Mouse (Mus musculus): ENCODE results near the gene Fdps. TPM values are rescaled to one million over a fixed set of nuclear protein-coding genes. Genes with fewer than 3 reads are reported as not detected.

The Fdps gene
- polyA plus RNA-seq, 1 experiment = 384 TPM

DNA sequence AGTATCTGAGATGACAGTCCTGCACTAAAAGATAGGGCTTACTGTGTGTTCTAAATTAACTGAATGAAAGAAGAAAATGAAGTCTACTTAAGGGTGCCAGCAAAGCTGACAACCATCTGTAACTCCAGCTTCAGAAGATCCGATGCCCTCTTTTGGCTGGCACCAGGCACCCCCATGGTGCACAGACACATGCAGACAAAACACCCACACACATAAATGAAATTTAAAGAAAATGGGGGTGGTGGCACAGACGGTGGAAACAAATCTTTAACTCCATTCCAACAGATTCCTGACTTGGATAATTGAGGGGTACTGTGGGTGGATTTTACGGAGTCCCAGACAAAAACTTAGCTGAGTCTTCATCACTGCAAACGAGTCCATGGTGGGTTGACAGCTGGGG is 30.1 kb upstream of the Fdps start:
- H3K36me3 ChIP-seq (ENCODE audit: control insufficient read depth, insufficient read depth) = no peaks in the 10 kb centered on the region
- H3ac ChIP-seq (ENCODE audit: control insufficient read depth, insufficient read length, low read depth) = no peak overlapping the region
- H3K4me3 ChIP-seq (ENCODE audit: insufficient read depth, poor library complexity, severe bottlenecking) = no peak overlapping the region
- no peaks in the 10 kb centered on the region for H3K79me3 ChIP-seq (ENCODE audit: low read depth)
- no peaks in the 10 kb centered on the region for H3K79me2 ChIP-seq (ENCODE audit: control insufficient read depth, insufficient read depth)
- peaks cover 72% of the 10 kb centered on the region for H3K27me3 ChIP-seq (ENCODE audit: control insufficient read depth, insufficient read depth, insufficient read length)
- TF ChIP-seq MYOG (IDR thresholded peaks at IDR 0.05; ENCODE audit: control insufficient read depth, extremely low read depth, insufficient read length) (no peak), USF1 (IDR thresholded peaks at IDR 0.05; ENCODE audit: low read depth) (no peak), CEBPB (IDR thresholded peaks at IDR 0.05; ENCODE audit: low read depth) (no peak), MAX (IDR thresholded peaks at IDR 0.05) (no peak), CTCF (IDR thresholded peaks at IDR 0.05; ENCODE audit: control insufficient read depth, insufficient read depth, insufficient read length) (no peak), FOSL1 (IDR thresholded peaks at IDR 0.05; ENCODE audit: insufficient read depth, low read length, poor library complexity, severe bottlenecking) (no peak), MYOD1 (IDR thresholded peaks at IDR 0.05; ENCODE audit: control insufficient read depth, insufficient read length, low read depth) (no peak)

DNA sequence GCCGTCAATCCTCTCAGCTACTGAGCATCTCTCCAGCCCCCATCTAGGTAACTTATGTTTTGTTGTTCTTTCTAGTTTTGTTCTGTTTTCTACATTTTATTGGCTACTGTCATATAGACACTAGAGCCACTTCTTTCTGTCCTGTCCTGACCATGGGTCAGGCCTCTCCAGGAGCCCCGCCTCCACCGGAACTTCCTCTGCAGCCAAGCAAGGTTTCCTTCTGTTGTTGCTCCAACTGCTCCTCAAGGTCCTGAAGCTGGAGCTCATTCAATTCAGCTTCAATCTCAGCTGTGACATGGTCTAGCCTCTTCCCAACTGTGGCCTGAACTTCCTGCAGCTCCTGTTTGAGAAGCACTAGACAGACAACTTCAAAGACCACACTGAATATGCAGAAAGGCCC is 28.1 kb upstream of the Fdps start:
- Histone ChIP-seq H3K79me3 (ENCODE audit: low read depth) (no peaks in the 10 kb centered on the region), H3K79me2 (ENCODE audit: control insufficient read depth, insufficient read depth) (no peaks in the 10 kb centered on the region), H3K4me3 (ENCODE audit: insufficient read depth, poor library complexity, severe bottlenecking) (no peak overlapping the region), H3K27me3 (ENCODE audit: control insufficient read depth, insufficient read depth, insufficient read length) (peaks cover 58% of the 10 kb centered on the region), H3ac (ENCODE audit: control insufficient read depth, insufficient read length, low read depth) (no peak overlapping the region), H3K36me3 (ENCODE audit: control insufficient read depth, insufficient read depth) (no peaks in the 10 kb centered on the region)
- no peak for TF ChIP-seq USF1 (IDR thresholded peaks at IDR 0.05; ENCODE audit: low read depth)
- no peak for TF ChIP-seq CTCF (IDR thresholded peaks at IDR 0.05; ENCODE audit: control insufficient read depth, insufficient read depth, insufficient read length)

DNA sequence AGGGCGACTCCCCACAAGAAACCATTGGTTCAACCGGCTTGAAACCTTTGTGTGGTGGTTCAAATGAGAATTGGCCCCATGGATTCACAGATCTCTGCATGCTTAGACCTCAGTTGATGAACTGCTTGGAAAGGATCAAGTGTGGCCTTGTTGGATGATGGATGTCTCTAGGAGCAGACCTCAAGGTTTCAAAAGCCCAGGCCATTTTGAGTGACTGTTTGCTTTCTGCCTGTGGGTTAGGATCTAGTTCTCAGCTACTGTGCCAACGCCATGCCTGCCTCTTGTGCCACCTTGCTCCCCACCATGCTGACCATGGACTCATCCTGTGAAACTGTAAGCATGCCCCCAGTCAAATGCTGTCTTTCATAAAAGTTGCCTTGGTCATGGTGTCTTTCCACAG is 24.2 kb upstream of the Fdps start:
- Histone ChIP-seq H3K27me3 (ENCODE audit: control insufficient read depth, insufficient read depth, insufficient read length) (peaks cover 27% of the 10 kb centered on the region), H3K36me3 (ENCODE audit: control insufficient read depth, insufficient read depth) (no peaks in the 10 kb centered on the region), H3K79me3 (ENCODE audit: low read depth) (no peaks in the 10 kb centered on the region), H3K4me3 (ENCODE audit: insufficient read depth, poor library complexity, severe bottlenecking) (no peak overlapping the region), H3ac (ENCODE audit: control insufficient read depth, insufficient read length, low read depth) (no peak overlapping the region), H3K79me2 (ENCODE audit: control insufficient read depth, insufficient read depth) (no peaks in the 10 kb centered on the region)
- TF ChIP-seq CEBPB (IDR thresholded peaks at IDR 0.05; ENCODE audit: low read depth) = no peak
- no peak for TF ChIP-seq MYOD1 (IDR thresholded peaks at IDR 0.05; ENCODE audit: control insufficient read depth, insufficient read length, low read depth)
- TF ChIP-seq FOSL1 (IDR thresholded peaks at IDR 0.05; ENCODE audit: insufficient read depth, low read length, poor library complexity, severe bottlenecking) = no peak
- no peak for TF ChIP-seq MAX (IDR thresholded peaks at IDR 0.05)
- no peak for TF ChIP-seq USF1 (IDR thresholded peaks at IDR 0.05; ENCODE audit: low read depth)
- TF ChIP-seq CTCF (IDR thresholded peaks at IDR 0.05; ENCODE audit: control insufficient read depth, insufficient read depth, insufficient read length) = no peak

DNA sequence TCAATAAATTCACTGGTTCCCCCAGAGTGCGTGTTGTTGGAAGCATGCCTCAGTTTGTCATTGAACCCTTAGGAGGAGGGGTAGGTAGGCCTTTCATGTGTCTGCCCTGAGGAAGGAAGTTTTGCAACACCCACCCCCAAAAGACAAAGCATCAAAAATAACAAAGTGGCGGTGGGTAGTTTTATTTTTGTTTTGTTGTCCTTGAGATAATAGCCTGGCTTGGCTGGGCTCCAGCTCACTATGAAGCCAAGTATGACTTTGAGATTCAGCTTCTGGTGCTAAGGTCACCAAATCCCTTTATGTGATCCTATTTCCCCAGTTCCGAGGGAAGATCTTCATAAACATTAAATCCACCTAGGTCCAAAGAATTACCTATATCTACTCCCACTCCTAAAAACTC is 22.5 kb upstream of the Fdps start:
- Histone ChIP-seq H3K79me3 (ENCODE audit: low read depth) (no peaks in the 10 kb centered on the region), H3ac (ENCODE audit: control insufficient read depth, insufficient read length, low read depth) (no peak overlapping the region), H3K4me3 (ENCODE audit: insufficient read depth, poor library complexity, severe bottlenecking) (no peak overlapping the region), H3K36me3 (ENCODE audit: control insufficient read depth, insufficient read depth) (no peaks in the 10 kb centered on the region), H3K27me3 (ENCODE audit: control insufficient read depth, insufficient read depth, insufficient read length) (peaks cover 30% of the 10 kb centered on the region), H3K79me2 (ENCODE audit: control insufficient read depth, insufficient read depth) (no peaks in the 10 kb centered on the region)
- TF ChIP-seq USF1 (IDR thresholded peaks at IDR 0.05; ENCODE audit: low read depth) (no peak), MYOG (IDR thresholded peaks at IDR 0.05; ENCODE audit: control insufficient read depth, extremely low read depth, insufficient read length) (no peak), MYOD1 (IDR thresholded peaks at IDR 0.05; ENCODE audit: control insufficient read depth, insufficient read length, low read depth) (no peak), CEBPB (IDR thresholded peaks at IDR 0.05; ENCODE audit: low read depth) (no peak), MAX (IDR thresholded peaks at IDR 0.05) (no peak), FOSL1 (IDR thresholded peaks at IDR 0.05; ENCODE audit: insufficient read depth, low read length, poor library complexity, severe bottlenecking) (no peak), CTCF (IDR thresholded peaks at IDR 0.05; ENCODE audit: control insufficient read depth, insufficient read depth, insufficient read length) (no peak)

DNA sequence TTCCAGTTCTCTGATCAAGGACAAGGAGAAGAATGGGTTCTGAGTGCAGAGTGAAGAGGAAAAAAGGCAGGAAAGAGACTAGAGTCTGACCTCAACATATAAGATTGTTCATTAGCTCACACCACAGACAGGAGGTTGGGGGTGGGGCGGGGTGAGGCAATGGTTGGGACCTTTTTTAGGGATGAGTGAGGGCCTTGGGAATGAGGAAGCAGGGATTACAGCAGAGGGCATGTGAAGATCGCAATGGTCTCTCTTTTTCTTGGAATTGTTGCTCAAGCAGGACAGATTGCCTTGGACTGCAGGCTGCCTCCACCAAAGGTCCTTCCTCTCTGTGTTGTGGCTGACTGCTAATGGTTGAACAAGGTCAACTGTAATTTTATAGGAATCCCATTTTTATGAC is 21.6 kb upstream of the Fdps start:
- Histone ChIP-seq H3K36me3 (ENCODE audit: control insufficient read depth, insufficient read depth) (no peaks in the 10 kb centered on the region), H3K4me3 (ENCODE audit: insufficient read depth, poor library complexity, severe bottlenecking) (no peak overlapping the region), H3ac (ENCODE audit: control insufficient read depth, insufficient read length, low read depth) (no peak overlapping the region), H3K27me3 (ENCODE audit: control insufficient read depth, insufficient read depth, insufficient read length) (peaks cover 21% of the 10 kb centered on the region), H3K79me2 (ENCODE audit: control insufficient read depth, insufficient read depth) (no peaks in the 10 kb centered on the region), H3K79me3 (ENCODE audit: low read depth) (no peaks in the 10 kb centered on the region)
- TF ChIP-seq MAX (IDR thresholded peaks at IDR 0.05) (no peak), USF1 (IDR thresholded peaks at IDR 0.05; ENCODE audit: low read depth) (no peak), MYOD1 (IDR thresholded peaks at IDR 0.05; ENCODE audit: control insufficient read depth, insufficient read length, low read depth) (no peak)

DNA sequence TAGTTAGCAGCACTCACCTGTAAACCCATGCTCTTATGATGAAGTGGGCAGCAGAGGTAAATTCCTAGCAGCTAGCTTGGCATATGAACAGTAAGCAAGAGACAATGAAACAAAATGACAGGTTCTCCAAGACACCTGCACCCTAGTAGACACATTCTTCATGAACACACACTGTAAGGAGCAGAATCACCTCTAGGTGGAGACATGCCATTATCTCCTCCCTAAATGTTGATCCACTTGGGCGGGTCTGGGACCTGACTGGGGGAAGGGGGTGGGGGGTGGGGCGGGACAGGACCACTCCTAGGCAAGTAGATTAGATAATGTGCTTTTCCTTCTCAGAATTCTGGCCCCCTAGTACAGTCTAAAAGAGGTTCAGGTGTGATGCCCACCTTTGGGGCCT is 13.8 kb upstream of the Fdps start:
- H3K36me3 ChIP-seq (ENCODE audit: control insufficient read depth, insufficient read depth) = no peaks in the 10 kb centered on the region
- H3K79me2 ChIP-seq (ENCODE audit: control insufficient read depth, insufficient read depth) = no peaks in the 10 kb centered on the region
- TF ChIP-seq MYOD1 (IDR thresholded peaks at IDR 0.05; ENCODE audit: control insufficient read depth, insufficient read length, low read depth) (no peak), USF1 (IDR thresholded peaks at IDR 0.05; ENCODE audit: low read depth) (no peak), MAX (IDR thresholded peaks at IDR 0.05) (no peak), CTCF (IDR thresholded peaks at IDR 0.05; ENCODE audit: control insufficient read depth, insufficient read depth, insufficient read length) (peak; percentile 31), MYOG (IDR thresholded peaks at IDR 0.05; ENCODE audit: control insufficient read depth, extremely low read depth, insufficient read length) (no peak), FOSL1 (IDR thresholded peaks at IDR 0.05; ENCODE audit: insufficient read depth, low read length, poor library complexity, severe bottlenecking) (no peak), CEBPB (IDR thresholded peaks at IDR 0.05; ENCODE audit: low read depth) (no peak)

More for the DNA sequence above, 13.8 kb upstream of the Fdps start:
- H3K79me3 ChIP-seq (ENCODE audit: low read depth) = no peaks in the 10 kb centered on the region
- H3ac ChIP-seq (ENCODE audit: control insufficient read depth, insufficient read length, low read depth) = no peak overlapping the region
- H3K4me3 ChIP-seq (ENCODE audit: insufficient read depth, poor library complexity, severe bottlenecking) = no peak overlapping the region
- H3K27me3 ChIP-seq (ENCODE audit: control insufficient read depth, insufficient read depth, insufficient read length) = peaks cover 12% of the 10 kb centered on the region
